Mouse (Mus musculus): ENCODE measurements around the gene Olfr1491.

The Olfr1491 gene

GRCm38 (mm10) chr19:13696968-13697367 is at the start of gene Olfr1491:
TSS of gene Olfr1491 (plus strand) at chr19:13697268.
- DNase-seq = no peak

GRCm38 (mm10) chr19:13650791-13651190 is 46.3 kb upstream of the Olfr1491 start, which contains the start of gene Olfr1490:
TSS of gene Olfr1490 (plus strand) at chr19:13651091.
- no peak for DNase-seq

GRCm38 (mm10) chr19:13722978-13723377 is 25.9 kb downstream of the Olfr1491 start, which contains the start of gene Olfr1493-ps1:
TSS of gene Olfr1493-ps1 (plus strand) at chr19:13723278.
- DNase-seq = no peak

- no peak for DNase-seq
Observed at GRCm38 (mm10) chr19:13739428-13739827, 42.4 kb downstream of the Olfr1491 start, which contains the start of gene Olfr1494. TSS of gene Olfr1494 (plus strand) at chr19:13739728.

- DNase-seq = no peak
Observed at GRCm38 (mm10) chr19:13749366-13749765, 52.3 kb downstream of the Olfr1491 start.

All from kidney, adult 11 months (tissue).